ENCODE assay signal across 13 mouse cellular contexts in genomic region chr7:81945398-81945797, GRCm38 (mm10). TPM values are rescaled to one million over a fixed set of nuclear protein-coding genes. Genes with fewer than 3 reads are reported as not detected.
A peak's percentile ranks its signal among the peaks of the same experiment; 100 is the strongest.
DNase-seq lines count a peak whose midpoint lies in the region; ATAC-seq and TF ChIP-seq lines count a peak whose summit lies in the region.
"Had no signal": no experiment of that assay in that cellular context is flagged by ENCODE, and none has a peak within 500 bp of the region (broad histone marks: within the 10 kb centered on the region; RNA-seq: fewer than 3 reads in every experiment).

No protein-coding gene starts in this region.

- no peak for ATAC-seq in intestine, postnatal 0 days
- no peak for ATAC-seq in intestine, embryonic 16.5 days
- ATAC-seq in hindbrain, postnatal 0 days = no peak

- no peaks in the 10 kb centered on the region for H3K9me3 ChIP-seq in intestine, postnatal 0 days (ENCODE audit: control insufficient read depth)
- H3K9me3 ChIP-seq in intestine, embryonic 16.5 days (ENCODE audit: control insufficient read depth, low read length) = no peaks in the 10 kb centered on the region
- no peaks in the 10 kb centered on the region for H3K9me3 ChIP-seq in E14TG2a.4 (ENCODE audit: low read length)
- H3K9me3 ChIP-seq in hindbrain, postnatal 0 days (ENCODE audit: low read length) = no peaks in the 10 kb centered on the region
- H3K9me3 ChIP-seq: limb, embryonic 12.5 days; lung, embryonic 15.5 days; midbrain, embryonic 12.5 days had no signal

- H3K4me1 ChIP-seq in intestine, postnatal 0 days (replicated peaks; ENCODE audit: control insufficient read depth, insufficient read depth, low read length) = no peaks in the 10 kb centered on the region
- H3K4me1 ChIP-seq in intestine, embryonic 16.5 days (ENCODE audit: control insufficient read depth, insufficient read depth, low read length) = no peaks in the 10 kb centered on the region
- peaks cover 3% of the 10 kb centered on the region; the same call in 1 of the 2 replicates for H3K4me1 ChIP-seq in E14TG2a.4 (replicated peaks; ENCODE audit: low read depth, low read length)
- H3K4me1 ChIP-seq in hindbrain, postnatal 0 days (ENCODE audit: insufficient read depth, low read length) = no peaks in the 10 kb centered on the region
- H3K4me1 ChIP-seq: limb, embryonic 12.5 days; lung, embryonic 15.5 days; midbrain, embryonic 12.5 days had no signal

- H3K27ac ChIP-seq in intestine, postnatal 0 days (ENCODE audit: low read depth, low read length) = no peak overlapping the region
- no peak overlapping the region for H3K27ac ChIP-seq in intestine, embryonic 16.5 days (ENCODE audit: low read length)
- H3K27ac ChIP-seq in hindbrain, postnatal 0 days = no peak overlapping the region
- H3K27ac ChIP-seq: limb, embryonic 12.5 days; lung, embryonic 15.5 days; midbrain, embryonic 12.5 days had no signal

- H3K27me3 ChIP-seq in intestine, postnatal 0 days (replicated peaks; ENCODE audit: control insufficient read depth, insufficient read depth, low read length) = no peaks in the 10 kb centered on the region
- H3K27me3 ChIP-seq in intestine, embryonic 16.5 days (replicated peaks; ENCODE audit: control insufficient read depth, insufficient read depth, low read length) = no peaks in the 10 kb centered on the region
- H3K27me3 ChIP-seq in E14TG2a.4 (ENCODE audit: insufficient read depth, low read length) = no peaks in the 10 kb centered on the region
- H3K27me3 ChIP-seq in hindbrain, postnatal 0 days (ENCODE audit: insufficient read depth, low read length) = no peaks in the 10 kb centered on the region
- H3K27me3 ChIP-seq: CH12.LX; limb, embryonic 12.5 days; lung, embryonic 15.5 days; midbrain, embryonic 12.5 days had no signal

- H3K9ac ChIP-seq in intestine, postnatal 0 days (ENCODE audit: low read depth, low read length) = no peak overlapping the region
- no peak overlapping the region for H3K9ac ChIP-seq in intestine, embryonic 16.5 days (ENCODE audit: low read depth, low read length)
- H3K9ac ChIP-seq in hindbrain, postnatal 0 days (replicated peaks; ENCODE audit: low read length) = no peak overlapping the region
- H3K9ac ChIP-seq: limb, embryonic 12.5 days; lung, embryonic 15.5 days; midbrain, embryonic 12.5 days had no signal

- no peak overlapping the region for H3K4me2 ChIP-seq in intestine, postnatal 0 days (replicated peaks; ENCODE audit: low read depth)
- no peak overlapping the region for H3K4me2 ChIP-seq in intestine, embryonic 16.5 days (ENCODE audit: low read depth, low read length)
- no peak overlapping the region for H3K4me2 ChIP-seq in hindbrain, postnatal 0 days (ENCODE audit: low read depth, low read length)
- H3K4me2 ChIP-seq: limb, embryonic 12.5 days; lung, embryonic 15.5 days; midbrain, embryonic 12.5 days had no signal

- no peak overlapping the region for H3K4me3 ChIP-seq in intestine, postnatal 0 days (ENCODE audit: low read depth, low read length)
- H3K4me3 ChIP-seq in intestine, embryonic 16.5 days (ENCODE audit: low read length) = no peak overlapping the region
- no peak overlapping the region for H3K4me3 ChIP-seq in E14TG2a.4 (replicated peaks; ENCODE audit: low read length)
- no peak overlapping the region for H3K4me3 ChIP-seq in hindbrain, postnatal 0 days (ENCODE audit: low read length)
- H3K4me3 ChIP-seq: limb, embryonic 12.5 days; lung, embryonic 15.5 days; midbrain, embryonic 12.5 days had no signal

- TF ChIP-seq CTCF in intestine, postnatal 0 days (IDR thresholded peaks at IDR 0.05; ENCODE audit: low read depth) = peak; percentile 37
- TF ChIP-seq CTCF in E14TG2a.4 (conservative IDR thresholded peaks at IDR 0.05; ENCODE audit: low read length) = peak; percentile 19; the same call in 1 of the 2 replicates
- TF ChIP-seq CTCF in hindbrain, postnatal 0 days (IDR thresholded peaks at IDR 0.05; ENCODE audit: low read depth) = peak; percentile 52

- WGBS in intestine, postnatal 0 days = 22% methylated on average over 4 of the region's 4 CpGs
- whole genome bisulfite sequencing in intestine, embryonic 16.5 days = 19% methylated on average over 4 of the region's 4 CpGs
- WGBS in hindbrain, postnatal 0 days = 22% methylated on average over 4 of the region's 4 CpGs

- no peaks in the 10 kb centered on the region for H3K36me3 ChIP-seq in intestine, postnatal 0 days (ENCODE audit: control insufficient read depth, insufficient read depth)
- no peaks in the 10 kb centered on the region for H3K36me3 ChIP-seq in intestine, embryonic 16.5 days (ENCODE audit: control insufficient read depth, insufficient read depth, low read length)
- no peaks in the 10 kb centered on the region for H3K36me3 ChIP-seq in E14TG2a.4 (ENCODE audit: insufficient read depth, low read length)
- H3K36me3 ChIP-seq in hindbrain, postnatal 0 days (ENCODE audit: insufficient read depth, low read length) = no peaks in the 10 kb centered on the region
- H3K36me3 ChIP-seq: limb, embryonic 12.5 days; lung, embryonic 15.5 days; midbrain, embryonic 12.5 days had no signal

- DNase-seq in ES-CJ7 (ENCODE audit: low read depth, low spot score) = peak; percentile 70
- peak; percentile 47 for DNase-seq in hindbrain, postnatal 0 days (ENCODE audit: low spot score)
- DNase-seq in layer of hippocampus, adult 9-10 months (ENCODE audit: low spot score) = no peak
- no peak for DNase-seq in gastrocnemius, adult 8-10 months (ENCODE audit: low spot score in 2 of 2)
- DNase-seq: cerebellum, adult 2 months; kidney, adult 11 months had no signal

RNA-seq across cellular contexts. Expression of gene Hdgfl3, which starts 11.1 kb away (rescaled TPM):
- polyA plus RNA-seq in intestine, postnatal 0 days (2015; fragmentation: Nextera tagmentation; extraction: Ambion mirVana) = 7.1 and 8.3 TPM in 2 replicates
- 6.3 and 6.7 TPM in 2 replicates for polyA plus RNA-seq in intestine, embryonic 16.5 days (2015; fragmentation: Nextera tagmentation; extraction: Ambion mirVana)
- 85.2 and 91.3 TPM in 2 replicates for total RNA-seq in hindbrain, postnatal 0 days (2014; rRNA removed)
- 51.5 and 53.4 TPM in 2 replicates for polyA plus RNA-seq in hindbrain, postnatal 0 days (2015; fragmentation: Nextera tagmentation; extraction: Ambion mirVana)
- total RNA-seq in gastrocnemius, adult 8-10 months (2022) = 1 to 10 TPM in 3 of 4 experiments, under 1 TPM in 1; 0.99 to 1.5 (median 1.5) TPM

RNA-seq across cellular contexts. Expression of gene Bnc1, which starts 46.7 kb away (rescaled TPM):
- polyA plus RNA-seq in intestine, postnatal 0 days (2015; fragmentation: Nextera tagmentation; extraction: Ambion mirVana) = 0.76 and 0.93 TPM in 2 replicates
- polyA plus RNA-seq in intestine, embryonic 16.5 days (2015; fragmentation: Nextera tagmentation; extraction: Ambion mirVana) = 2.1 TPM in 2 replicates
- 0.04 and 0.47 TPM in 2 replicates for total RNA-seq in hindbrain, postnatal 0 days (2014; rRNA removed)
- 0.04 TPM in 1 of 2 replicates, not detected in the other for polyA plus RNA-seq in hindbrain, postnatal 0 days (2015; fragmentation: Nextera tagmentation; extraction: Ambion mirVana)
- total RNA-seq in gastrocnemius, adult 8-10 months (2022) = not detected
- total RNA-seq: CH12.LX had no signal
- polyA plus RNA-seq: cerebellum, adult 2 months had no signal

Comparison
In these comparisons a context has a peak if more than half of its experiments do, and no peak if none do; other contexts are left out.
1. DNase-seq: peak in ES-CJ7 (single experiment) and hindbrain, postnatal 0 days (single experiment); none in layer of hippocampus, adult 9-10 months (single experiment) and gastrocnemius, adult 8-10 months (0 of 2).
2. Peak in every context shown above with its lines, with median percentiles within 50 percentile points of each other: CTCF ChIP-seq.